Mouse (Mus musculus) hindbrain, embryonic 14.5 days (tissue): ENCODE measurements around the gene Osbpl3. TPM values are rescaled to one million over a fixed set of nuclear protein-coding genes. Genes with fewer than 3 reads are reported as not detected.

Experiments
- ATAC-seq: fragments of 200-750 bp; cut with Nextera tagmentation; 2 replicates; pipeline ENCODE4 v1.8.0; 2017; ENCODE audit warnings: moderate number of reproducible peaks, mild to moderate bottlenecking, moderate TSS enrichment, moderate library complexity; ENCODE audit not compliant: low FRiP score
- DNase-seq: peaks from one replicate; pipeline ENCODE4 v3.0.0-alpha.2; 2015; ENCODE audit warnings: low spot score
- H3K27ac ChIP-seq: fragments of 300-500 bp; sonication (generic); 2 replicates; pipeline ENCODE4 v1.5.1; 2014; ENCODE audit warnings: mild to moderate bottlenecking, moderate library complexity
- H3K27me3 ChIP-seq: fragments of 300-500 bp; sonication (generic); 2 replicates; pipeline ENCODE4 v1.6.1; 2014; ENCODE audit warnings: mild to moderate bottlenecking, low read length, mixed read lengths; ENCODE audit not compliant: control insufficient read depth, insufficient read depth
- H3K36me3 ChIP-seq: fragments of 300-500 bp; sonication (generic); replicated peaks from 2 replicates; pipeline ENCODE4 v1.6.1; 2014; ENCODE audit not compliant: control insufficient read depth, insufficient read depth
- H3K4me1 ChIP-seq: fragments of 300-500 bp; sonication (generic); replicated peaks from 2 replicates; pipeline ENCODE4 v1.6.1; 2014; ENCODE audit warnings: antibody characterized with exemption, low read length, mixed read lengths; ENCODE audit not compliant: control insufficient read depth, insufficient read depth
- H3K4me2 ChIP-seq: fragments of 300-500 bp; sonication (generic); replicated peaks from 2 replicates; pipeline ENCODE4 v1.6.1; 2014; ENCODE audit warnings: mild to moderate bottlenecking, moderate library complexity
- H3K4me3 ChIP-seq: fragments of 300-500 bp; sonication (generic); replicated peaks from 2 replicates; pipeline ENCODE4 v1.5.1; 2014; ENCODE audit warnings: mild to moderate bottlenecking, low read length
- H3K9ac ChIP-seq: fragments of 300-500 bp; sonication (generic); 2 replicates; pipeline ENCODE4 v1.6.1; 2014
- H3K9me3 ChIP-seq: fragments of 300-500 bp; sonication (generic); 2 replicates; pipeline ENCODE4 v1.6.1; 2016; ENCODE audit warnings: low read length; ENCODE audit not compliant: control insufficient read depth
- WGBS: fragments of 180-500 bp; shearing (Covaris S2); extraction: QIAGEN DNeasy Blood & Tissue Kit; methylation state at CpG from one replicate; pipeline ENCODE4 v1.1.7; 2014; 5-methylcytosine and 5-hydroxymethylcytosine counted together
- polyA plus RNA-seq: library from polyadenylated mRNA; unstranded; fragments of >200 nt; fragmentation: Nextera tagmentation; extraction: Ambion mirVana; gene quantifications from 2 replicates; pipeline ENCODE4 v1.2.1, GENCODE M21; 2014

Gene Osbpl3
- polyA plus RNA-seq, 1 experiment from 2014 or later = 3.9 TPM

DNA sequence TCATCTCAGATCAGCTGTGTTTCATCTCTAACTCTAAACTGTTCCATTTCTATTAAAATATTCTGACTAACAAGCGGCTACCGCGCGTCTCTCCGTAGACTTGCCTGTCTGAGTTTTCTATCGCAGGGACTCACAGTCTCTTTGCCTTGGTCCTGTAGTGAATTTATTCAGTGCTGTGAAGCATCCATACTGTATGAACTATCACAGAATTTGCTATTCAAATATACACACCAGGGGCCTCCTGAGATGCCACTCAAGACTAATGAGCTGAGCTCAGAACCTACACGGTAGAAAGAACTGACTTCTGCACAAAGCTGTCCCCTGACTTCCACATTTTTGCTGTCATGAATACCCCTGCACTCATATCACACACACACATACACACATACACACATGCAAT lies 154.9 kb downstream of the Osbpl3 start:
- H3K27ac ChIP-seq = no peak overlapping the region
- WGBS = 69% methylated on average over 7 of the region's 7 CpGs
- no peak for ATAC-seq

DNA sequence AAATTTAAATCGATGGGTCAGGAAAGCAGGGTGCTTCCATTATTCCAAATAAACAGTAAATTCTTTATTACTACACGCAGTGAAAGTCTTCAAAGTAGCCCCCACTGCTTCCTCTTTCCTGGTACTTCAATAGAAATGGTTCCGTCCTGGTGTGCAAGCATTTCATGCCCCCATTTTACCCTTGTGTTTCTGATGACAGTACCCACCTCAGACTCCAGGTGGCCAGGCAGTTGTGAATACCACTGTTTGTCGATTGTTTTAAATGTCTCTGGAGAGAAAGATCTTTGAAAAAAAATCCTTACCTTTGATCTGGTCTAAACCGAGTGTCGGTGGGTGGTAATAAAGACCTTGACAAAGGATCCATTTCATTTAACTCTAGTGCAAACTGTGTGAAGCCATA lies 155.4 kb downstream of the Osbpl3 start:
- H3K27me3 ChIP-seq = no peaks in the 10 kb centered on the region
- DNase-seq (no peak), ATAC-seq (no peak)
- no peak overlapping the region for H3K4me2 ChIP-seq
- no peak overlapping the region for H3K9ac ChIP-seq
- H3K4me1 ChIP-seq = peaks cover 4% of the 10 kb centered on the region; the same call in 1 of the 2 replicates
- no peak overlapping the region for H3K4me3 ChIP-seq
- H3K9me3 ChIP-seq = no peaks in the 10 kb centered on the region
- 56% methylated on average over 6 of the region's 6 CpGs for WGBS
- H3K27ac ChIP-seq = no peak overlapping the region
- H3K36me3 ChIP-seq = no peaks in the 10 kb centered on the region

More for the DNA sequence above, 154.9 kb downstream of the Osbpl3 start:
- DNase-seq = no peak
- Histone ChIP-seq H3K36me3 (no peaks in the 10 kb centered on the region), H3K27me3 (no peaks in the 10 kb centered on the region), H3K4me1 (peaks cover 4% of the 10 kb centered on the region; the same call in 1 of the 2 replicates), H3K9me3 (no peaks in the 10 kb centered on the region), H3K9ac (no peak overlapping the region), H3K4me2 (no peak overlapping the region), H3K4me3 (no peak overlapping the region)

DNA sequence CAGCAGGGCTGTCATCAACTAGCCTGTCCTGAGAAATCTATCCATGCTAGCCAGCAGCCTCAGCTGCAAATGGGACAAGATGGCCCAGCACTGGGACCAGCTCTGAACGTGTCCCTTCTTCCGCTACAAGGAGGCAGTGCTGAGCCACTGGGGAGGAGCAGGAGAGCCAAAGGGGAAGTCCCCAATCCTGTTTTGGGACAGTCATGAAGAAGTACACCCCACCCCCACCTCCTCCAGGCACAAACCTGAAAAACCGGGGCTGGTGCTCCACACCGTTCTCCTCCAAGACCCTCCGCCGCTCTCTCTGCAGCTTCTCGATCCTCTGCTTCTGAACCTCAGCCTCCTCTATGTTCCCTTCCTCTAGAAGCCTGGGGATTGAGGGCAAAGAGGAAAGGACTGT lies 156.9 kb downstream of the Osbpl3 start:
- DNase-seq = no peak
- H3K27me3 ChIP-seq = no peaks in the 10 kb centered on the region
- H3K4me3 ChIP-seq = no peak overlapping the region
- H3K27ac ChIP-seq = no peak overlapping the region
- no peaks in the 10 kb centered on the region for H3K36me3 ChIP-seq
- no peak for ATAC-seq
- no peaks in the 10 kb centered on the region for H3K9me3 ChIP-seq
- H3K4me1 ChIP-seq = peaks cover 4% of the 10 kb centered on the region; the same call in 1 of the 2 replicates
- no peak overlapping the region for H3K4me2 ChIP-seq
- WGBS = 94% methylated on average over 7 of the region's 7 CpGs
- H3K9ac ChIP-seq = no peak overlapping the region

DNA sequence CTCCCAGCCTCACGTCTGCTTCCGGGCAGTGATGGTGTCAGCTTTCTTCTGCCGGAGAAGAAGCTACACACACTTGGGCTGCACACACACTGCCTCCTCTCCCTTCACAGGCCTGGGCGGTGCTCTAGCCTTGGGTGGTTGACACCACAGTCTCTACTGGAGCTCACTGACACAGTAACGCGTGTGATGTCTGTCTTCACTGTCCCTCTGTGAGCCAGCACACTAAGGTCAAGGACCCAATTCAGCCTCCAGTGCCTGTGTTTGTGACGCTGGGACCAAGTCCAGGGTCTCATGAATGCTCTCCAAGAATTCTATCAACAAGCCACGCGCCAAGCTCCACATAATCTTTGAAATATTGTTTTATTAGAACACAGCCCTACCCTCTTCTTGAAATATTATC lies 158.3 kb downstream of the Osbpl3 start:
- 94% methylated on average over 9 of the region's 9 CpGs for WGBS
- ATAC-seq = no peak
- no peak overlapping the region for H3K4me3 ChIP-seq
- no peaks in the 10 kb centered on the region for H3K36me3 ChIP-seq
- no peaks in the 10 kb centered on the region for H3K9me3 ChIP-seq
- peaks cover 8% of the 10 kb centered on the region; the same call in 1 of the 2 replicates for H3K4me1 ChIP-seq
- no peak overlapping the region for H3K27ac ChIP-seq
- H3K4me2 ChIP-seq = no peak overlapping the region
- no peak overlapping the region for H3K9ac ChIP-seq
- DNase-seq = no peak
- H3K27me3 ChIP-seq = no peaks in the 10 kb centered on the region

DNA sequence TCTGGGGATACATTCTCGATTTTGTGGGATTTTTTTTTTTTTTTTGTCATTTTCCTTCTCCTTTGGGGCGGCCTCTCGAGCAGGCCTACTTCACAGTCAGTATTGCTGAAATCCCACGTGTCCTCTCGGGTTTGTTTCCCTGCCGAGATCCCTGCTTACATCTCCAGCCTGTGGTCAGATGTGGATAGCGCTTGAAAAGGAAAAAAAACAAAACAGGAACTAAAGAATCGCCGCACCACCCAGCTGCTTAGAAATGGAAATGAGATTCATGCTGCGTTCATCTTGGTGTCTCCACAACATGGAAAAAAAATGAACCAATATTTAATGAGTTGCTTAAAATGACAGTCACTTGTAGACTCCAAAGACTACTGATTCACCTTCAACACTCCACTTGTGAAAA lies 160.9 kb downstream of the Osbpl3 start:
- no peak overlapping the region for H3K27ac ChIP-seq
- no peaks in the 10 kb centered on the region for H3K9me3 ChIP-seq
- no peak for ATAC-seq
- no peaks in the 10 kb centered on the region for H3K27me3 ChIP-seq
- no peak for DNase-seq
- H3K36me3 ChIP-seq = no peaks in the 10 kb centered on the region
- WGBS = 61% methylated on average over 10 of the region's 10 CpGs
- H3K4me3 ChIP-seq = no peak overlapping the region
- no peak overlapping the region for H3K4me2 ChIP-seq
- H3K4me1 ChIP-seq = 0 out of 2 replicates have a peak, but pooled peaks cover 4% of the 10 kb centered on the region
- no peak overlapping the region for H3K9ac ChIP-seq

DNA sequence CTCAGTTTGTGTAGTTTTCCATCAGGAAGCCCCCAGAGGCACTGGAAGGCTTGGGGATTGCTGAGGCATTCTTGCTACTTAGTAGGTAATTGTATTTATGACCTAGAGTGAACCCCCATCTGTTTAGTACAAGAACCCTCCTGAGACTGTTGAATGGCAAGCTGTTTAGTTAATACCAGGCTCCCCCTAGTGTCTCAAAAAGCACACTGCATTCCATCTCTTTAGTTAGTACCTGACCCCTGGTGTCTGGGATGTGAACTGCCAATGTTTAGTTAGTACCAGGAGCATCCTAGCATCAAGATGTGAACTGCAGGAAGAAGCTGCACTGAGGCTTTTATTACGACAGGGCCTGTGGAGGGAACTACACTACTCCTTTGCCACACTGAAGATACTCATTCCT lies 161.9 kb downstream of the Osbpl3 start:
- H3K9me3 ChIP-seq = no peaks in the 10 kb centered on the region
- no peak overlapping the region for H3K4me3 ChIP-seq
- H3K9ac ChIP-seq = no peak overlapping the region
- DNase-seq = peak; percentile 85
- 49% methylated on average over 1 of the region's 1 CpGs for WGBS
- no peak overlapping the region for H3K4me2 ChIP-seq
- H3K4me1 ChIP-seq = 0 out of 2 replicates have a peak, but pooled peaks cover 4% of the 10 kb centered on the region
- no peak overlapping the region for H3K27ac ChIP-seq
- ATAC-seq = peak; percentile 46; the same call in 1 of the 2 replicates
- H3K27me3 ChIP-seq = no peaks in the 10 kb centered on the region
- no peaks in the 10 kb centered on the region for H3K36me3 ChIP-seq

DNA sequence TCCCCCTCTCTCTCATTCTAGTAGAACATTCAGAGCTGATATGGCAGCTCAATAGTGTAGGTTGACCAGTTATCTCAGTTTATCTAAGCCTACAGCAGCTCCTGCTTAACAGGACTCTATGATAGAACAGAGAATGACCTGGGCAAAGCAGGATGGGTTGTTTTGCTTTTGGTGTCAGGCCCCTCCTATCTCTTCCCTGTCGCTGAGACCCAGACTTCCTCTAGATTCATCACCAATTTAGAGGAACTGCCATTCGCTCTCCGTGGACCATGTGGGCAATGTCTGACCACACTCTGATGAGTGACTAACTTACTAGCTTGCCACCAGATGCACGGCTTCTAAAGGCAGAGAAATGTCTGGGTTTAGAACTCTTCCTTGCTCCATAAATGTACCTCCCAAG lies 164.4 kb downstream of the Osbpl3 start:
- no peak overlapping the region for H3K27ac ChIP-seq
- 90% methylated on average over 4 of the region's 4 CpGs for WGBS
- H3K36me3 ChIP-seq = no peaks in the 10 kb centered on the region
- ATAC-seq (no peak), DNase-seq (no peak)
- no peak overlapping the region for H3K4me2 ChIP-seq
- no peaks in the 10 kb centered on the region for H3K27me3 ChIP-seq
- H3K4me3 ChIP-seq = no peak overlapping the region
- no peaks in the 10 kb centered on the region for H3K9me3 ChIP-seq
- H3K4me1 ChIP-seq = 0 out of 2 replicates have a peak, but pooled peaks cover 4% of the 10 kb centered on the region
- no peak overlapping the region for H3K9ac ChIP-seq

DNA sequence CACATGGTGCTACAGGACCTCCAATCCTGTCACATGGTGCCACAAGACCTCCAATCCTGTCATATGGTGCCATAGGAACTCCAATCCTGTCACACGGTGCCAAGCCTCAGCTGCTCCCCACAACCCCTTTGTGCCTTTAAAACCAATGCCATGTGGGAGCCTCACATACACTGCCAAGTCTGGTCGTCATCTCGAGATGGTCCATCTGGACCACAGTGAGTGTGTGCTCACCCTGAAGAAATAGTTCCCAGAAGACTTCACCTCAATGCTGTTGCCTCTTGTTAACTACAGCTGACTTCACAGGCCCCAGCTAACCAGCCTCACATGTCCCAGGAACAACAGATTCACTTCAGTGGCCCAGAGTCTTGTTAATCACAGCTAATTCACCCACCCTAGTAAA lies 169.1 kb downstream of the Osbpl3 start:
- 71% methylated on average over 3 of the region's 3 CpGs for WGBS
- no peaks in the 10 kb centered on the region for H3K4me1 ChIP-seq
- no peaks in the 10 kb centered on the region for H3K27me3 ChIP-seq
- H3K4me2 ChIP-seq = no peak overlapping the region
- no peaks in the 10 kb centered on the region for H3K9me3 ChIP-seq
- H3K4me3 ChIP-seq = no peak overlapping the region
- H3K9ac ChIP-seq = no peak overlapping the region
- H3K27ac ChIP-seq = no peak overlapping the region
- no peak for DNase-seq
- no peak for ATAC-seq
- H3K36me3 ChIP-seq = no peaks in the 10 kb centered on the region

DNA sequence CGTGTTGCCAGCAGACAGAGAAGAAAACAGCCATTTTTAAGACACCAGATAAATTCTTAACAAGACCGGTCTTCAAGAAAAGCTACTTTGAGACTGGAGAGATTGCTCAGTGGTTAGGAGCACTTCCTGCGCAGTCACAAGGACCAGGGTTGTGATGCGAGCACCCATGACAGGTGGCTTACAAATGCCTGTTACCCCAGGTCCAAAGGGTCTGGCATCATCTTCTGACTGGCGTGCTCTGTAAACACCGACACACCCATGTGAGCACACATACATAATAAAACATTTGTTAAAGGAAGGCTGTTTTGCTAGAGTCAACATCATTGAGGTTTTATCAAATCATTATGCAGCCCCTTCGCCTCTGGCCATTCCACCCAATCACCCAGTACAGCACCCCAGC lies 176.4 kb downstream of the Osbpl3 start:
- Histone ChIP-seq H3K36me3 (no peaks in the 10 kb centered on the region), H3K9ac (no peak overlapping the region), H3K27ac (no peak overlapping the region), H3K4me3 (no peak overlapping the region), H3K4me2 (no peak overlapping the region), H3K4me1 (no peaks in the 10 kb centered on the region), H3K27me3 (no peaks in the 10 kb centered on the region), H3K9me3 (no peaks in the 10 kb centered on the region)
- DNase-seq = no peak
- no peak for ATAC-seq
- WGBS = 95% methylated on average over 7 of the region's 7 CpGs

DNA sequence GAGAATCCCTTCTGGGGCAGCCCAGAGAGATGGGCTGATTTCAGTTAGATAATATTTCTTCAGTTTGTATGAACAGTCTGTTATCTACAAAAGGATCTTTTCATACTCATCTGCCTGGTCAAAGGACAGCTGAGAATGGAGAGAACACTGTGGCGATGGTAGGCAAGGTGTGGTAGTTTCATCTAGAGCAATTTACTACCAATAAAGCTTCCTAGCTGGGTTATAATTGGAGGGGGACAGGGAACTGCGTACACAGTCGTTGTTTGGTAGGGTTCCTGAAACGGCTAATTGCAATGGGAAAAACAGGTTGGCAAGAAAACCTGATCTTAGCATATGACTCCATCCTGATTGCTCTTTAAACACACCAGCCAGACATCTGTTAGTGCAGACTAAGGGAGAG lies 182.1 kb downstream of the Osbpl3 start:
- Histone ChIP-seq H3K9ac (no peak overlapping the region), H3K27ac (no peak overlapping the region), H3K4me2 (no peak overlapping the region), H3K4me1 (no peaks in the 10 kb centered on the region), H3K4me3 (no peak overlapping the region), H3K9me3 (no peaks in the 10 kb centered on the region), H3K27me3 (no peaks in the 10 kb centered on the region), H3K36me3 (no peaks in the 10 kb centered on the region)
- 83% methylated on average over 4 of the region's 4 CpGs for WGBS
- no peak for DNase-seq
- no peak for ATAC-seq
